Mouse (Mus musculus) adrenal gland, postnatal 14 days (tissue): ENCODE measurements at regions not wholly inside any gene's neighbourhood (a gene's known extent, or its start where the extent isn't known, plus 50 kb on each side); places are given as distances from the start of the nearest gene placed in this dataset.

Source experiments
- DNase-seq: peaks from one replicate; pipeline ENCODE4 v3.0.0; 2021; ENCODE audit warnings: mixed read lengths

- DNase-seq, result no peak
Observed at GRCm38 (mm10) chr12:16139152-16139551, 322.4 kb upstream of the Trib2 start.

GRCm38 (mm10) chr12:16137801-16138200 is 321.1 kb upstream of the Trib2 start:
- no peak for DNase-seq

DNA sequence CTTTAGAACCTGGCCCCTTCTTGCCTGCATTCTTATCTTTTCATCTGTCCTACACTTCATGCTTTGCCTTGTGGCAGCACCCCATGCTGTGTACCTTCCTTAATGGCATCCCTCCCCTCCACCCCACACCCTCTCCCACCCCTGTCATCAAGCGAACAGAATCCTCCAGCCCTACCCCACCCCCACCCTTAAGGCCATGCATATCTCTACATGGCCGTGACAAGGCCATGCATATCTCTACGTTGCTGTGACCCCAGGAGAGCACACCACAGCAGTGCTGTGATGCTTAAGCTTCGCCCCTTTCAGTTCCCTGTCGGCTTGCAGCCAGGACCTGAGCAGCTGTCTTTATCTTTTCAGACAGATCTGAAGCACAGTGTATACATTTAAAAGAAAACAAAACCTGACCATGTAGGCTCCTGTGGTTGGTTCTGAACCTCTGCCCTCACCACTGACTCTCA is 319.5 kb upstream of the Trib2 start:
- no peak for DNase-seq

DNA sequence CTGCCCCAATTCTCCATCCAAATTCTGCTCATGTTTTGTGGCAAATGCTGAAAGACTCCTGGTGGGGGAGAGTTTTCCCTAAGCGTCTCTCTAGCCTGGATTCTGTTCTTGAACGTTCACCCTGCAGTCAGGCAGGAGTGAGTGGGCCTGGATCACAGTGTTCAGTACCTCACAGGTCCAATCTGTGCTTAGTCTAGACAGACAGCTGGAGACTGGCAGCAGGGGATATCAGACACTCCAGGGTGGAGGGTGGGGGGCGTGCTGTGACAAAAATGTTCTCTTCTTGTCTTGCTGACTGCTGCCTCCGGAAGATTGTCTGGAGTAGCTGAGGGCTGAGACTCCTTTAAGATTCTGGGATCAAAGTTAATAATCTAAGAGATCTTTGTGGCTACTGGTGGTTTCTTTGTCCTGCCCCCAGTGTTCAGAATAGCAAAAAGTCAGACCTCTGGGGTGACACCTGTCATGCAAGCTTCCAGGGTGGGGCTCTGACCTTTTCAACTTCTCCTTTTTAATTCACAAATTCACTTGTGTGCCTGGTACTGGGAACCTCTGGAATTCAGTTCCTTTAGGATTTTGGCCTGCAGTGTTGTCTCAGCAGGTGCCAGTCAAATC is 319.0 kb upstream of the Trib2 start:
- no peak for DNase-seq

- DNase-seq, result no peak
Observed at GRCm38 (mm10) chr12:16134446-16134845, 317.7 kb upstream of the Trib2 start.

- DNase-seq, result peak; percentile 10
Observed at GRCm38 (mm10) chr12:16133253-16133652, 316.5 kb upstream of the Trib2 start.

- DNase-seq, result no peak
Observed at GRCm38 (mm10) chr12:16131740-16132077, 315.0 kb upstream of the Trib2 start.

DNA sequence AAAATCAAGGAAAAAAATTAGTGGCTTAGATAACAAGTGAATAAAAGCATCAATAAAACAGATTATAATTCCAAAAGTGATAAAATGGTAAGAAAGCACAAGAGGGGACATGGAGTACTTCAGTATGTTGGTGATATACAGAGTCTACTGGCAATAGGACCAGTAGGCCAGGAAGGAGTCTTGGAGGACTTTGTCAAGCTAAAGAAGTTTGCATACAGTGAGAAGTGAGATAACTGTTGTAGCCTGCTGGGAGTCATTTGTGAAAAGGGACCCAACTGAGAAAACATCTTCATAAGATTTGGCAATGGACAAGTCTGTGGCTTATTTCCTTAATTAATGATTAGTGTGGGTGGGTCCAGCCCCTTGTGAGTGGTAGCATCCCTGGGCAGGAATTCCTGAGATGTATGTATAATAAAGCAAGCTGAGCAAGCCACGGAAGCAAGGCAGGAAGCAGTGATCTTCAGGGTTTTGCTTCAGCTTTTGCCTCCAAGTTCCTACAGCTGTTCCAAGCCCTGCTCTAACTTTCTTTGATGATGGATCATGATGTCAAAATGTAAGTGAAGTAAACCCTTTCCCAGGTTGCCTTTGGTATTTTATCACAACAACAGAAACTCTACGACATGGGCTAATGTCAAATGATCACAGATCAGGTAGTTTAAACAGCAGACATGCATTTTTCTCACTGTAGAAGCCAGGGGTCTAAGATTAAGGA is 314.5 kb upstream of the Trib2 start:
- DNase-seq, result no peak

- no peak for DNase-seq
Observed at GRCm38 (mm10) chr12:16130605-16131004, 313.9 kb upstream of the Trib2 start.

- no peak for DNase-seq
Observed at GRCm38 (mm10) chr12:16129923-16130322, 313.2 kb upstream of the Trib2 start.

DNA sequence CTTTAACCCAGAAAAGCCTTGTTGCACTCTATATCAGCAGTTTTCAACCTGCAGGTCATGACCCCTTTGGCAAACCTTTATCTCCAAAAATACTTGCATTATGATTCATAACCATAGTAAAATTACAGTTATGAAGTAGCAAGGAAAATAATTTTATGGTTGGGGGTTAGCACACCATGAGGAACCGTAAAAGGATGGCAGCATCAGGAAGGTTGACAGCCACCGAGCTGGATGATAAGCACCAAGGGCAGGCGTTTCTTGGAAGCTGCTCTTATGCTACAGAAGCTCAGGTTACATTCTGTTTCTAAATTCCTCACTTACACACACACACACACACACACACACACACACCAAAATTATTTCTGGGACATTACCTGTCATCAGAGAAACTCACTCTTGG is 312.5 kb upstream of the Trib2 start:
- no peak for DNase-seq

DNA sequence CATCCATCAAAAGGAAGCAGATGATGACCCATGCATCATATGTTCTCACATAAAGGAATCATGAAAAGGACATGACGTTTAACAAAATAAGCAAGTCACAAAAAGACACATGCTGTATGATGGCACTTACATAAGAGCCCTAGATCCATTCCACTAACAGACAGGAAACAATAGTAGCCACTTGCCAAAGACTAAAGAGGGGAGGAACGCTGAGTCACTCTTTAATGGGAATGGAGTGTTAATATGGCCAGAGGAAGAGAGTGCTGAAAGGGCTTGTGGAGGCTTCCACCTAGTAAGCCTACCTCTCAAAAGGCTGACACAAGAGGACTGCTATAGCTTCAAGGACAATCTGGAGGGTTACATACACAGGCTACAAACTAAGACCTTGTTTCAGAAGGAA is 308.2 kb upstream of the Trib2 start:
- no peak for DNase-seq

DNA sequence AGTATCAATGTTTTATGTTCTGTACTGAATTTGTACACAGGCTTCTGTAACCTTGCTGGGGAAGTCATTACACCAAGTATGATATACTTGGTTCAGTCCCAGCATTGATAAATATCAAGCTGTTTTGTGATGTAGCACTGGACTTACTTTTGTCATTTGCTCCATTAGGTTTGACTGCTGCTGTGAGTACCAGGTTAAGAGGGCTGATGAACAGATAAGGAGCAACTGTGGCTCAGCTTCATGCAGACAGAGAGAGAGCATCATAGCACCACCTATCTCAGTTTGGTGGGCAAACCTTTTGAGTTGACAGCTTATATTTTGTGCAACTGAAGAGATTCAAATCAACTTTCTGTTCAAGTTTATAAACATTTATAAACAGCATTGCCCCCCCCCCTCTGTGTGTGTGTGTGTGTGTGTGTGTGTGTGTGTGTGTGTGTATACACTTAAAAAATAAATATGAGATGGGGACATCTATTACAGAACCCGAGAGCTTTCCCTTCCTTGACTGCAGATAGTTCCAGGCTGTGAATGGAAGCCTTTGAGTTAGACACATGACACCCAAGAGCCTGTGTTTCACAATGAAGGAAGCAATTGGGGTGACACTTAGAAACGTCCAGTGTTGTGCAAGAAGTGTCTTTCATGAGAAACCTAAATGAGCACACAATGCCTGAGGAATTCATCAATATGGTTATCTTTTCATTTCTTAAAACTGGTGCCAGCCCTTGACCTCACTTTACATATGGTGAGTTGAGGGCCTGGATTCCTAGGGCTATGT is 305.8 kb upstream of the Trib2 start:
- DNase-seq, result no peak

- DNase-seq, result no peak
Observed at GRCm38 (mm10) chr12:16121787-16122186, 305.1 kb upstream of the Trib2 start.

DNA sequence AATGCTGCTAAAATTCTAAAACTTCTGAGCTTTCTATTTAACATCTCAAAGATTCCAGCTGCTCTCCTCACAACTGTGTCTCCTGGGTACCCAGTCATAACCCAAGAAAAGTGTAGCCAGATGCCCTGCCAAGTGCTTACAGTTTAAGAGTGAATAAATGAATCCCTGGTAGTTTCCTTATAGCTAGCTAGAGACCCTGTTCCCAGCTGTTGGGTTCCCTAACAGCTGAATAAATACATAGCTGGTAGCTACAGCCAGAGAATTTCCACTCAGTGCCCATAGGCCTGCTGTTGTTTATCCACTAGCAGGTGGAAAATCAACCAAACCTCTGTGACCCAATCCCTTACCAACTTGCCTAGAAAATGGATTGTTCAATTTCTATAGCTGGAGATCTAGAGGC is 302.0 kb upstream of the Trib2 start:
- DNase-seq, result no peak

DNA sequence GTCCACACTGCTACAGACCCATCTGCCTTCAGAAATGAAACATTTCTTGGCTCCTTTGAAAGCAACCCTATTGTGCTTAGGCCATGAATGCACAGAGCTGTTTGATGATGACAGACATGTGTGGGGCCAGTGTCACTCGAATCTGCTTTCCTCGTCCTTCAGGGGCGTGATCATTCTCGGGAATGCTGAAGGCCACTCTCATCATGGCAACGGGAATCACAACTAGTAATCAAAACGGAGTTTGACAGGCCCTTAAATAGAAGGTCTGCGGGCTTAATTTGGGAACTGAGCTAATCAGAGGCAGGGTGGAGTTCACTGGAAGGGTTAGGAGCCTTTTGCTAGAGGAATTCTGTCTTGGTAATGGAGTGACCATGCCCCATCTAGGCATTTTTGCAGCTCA is 290.2 kb upstream of the Trib2 start:
- no peak for DNase-seq

- no peak for DNase-seq
Observed at GRCm38 (mm10) chr12:16098840-16099239, 282.1 kb upstream of the Trib2 start.

DNA sequence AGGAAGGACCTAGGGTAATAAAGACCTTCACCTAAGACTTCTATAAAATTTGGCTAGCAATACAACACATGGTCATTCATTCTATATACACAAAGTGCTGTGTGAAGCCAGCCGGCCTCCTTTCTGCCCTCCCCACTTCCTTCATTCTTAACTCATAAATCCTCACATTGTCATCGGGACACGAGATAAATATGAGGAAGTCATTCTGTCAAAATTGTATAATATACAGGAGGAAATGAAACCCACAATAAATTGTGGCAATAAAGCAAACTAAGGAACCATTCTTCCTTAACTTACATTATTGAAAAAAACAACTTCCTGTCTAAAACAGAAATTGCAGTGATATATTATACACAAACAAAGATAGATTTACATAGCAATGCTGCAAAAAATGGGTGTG is 275.9 kb upstream of the Trib2 start:
- DNase-seq, result no peak

DNA sequence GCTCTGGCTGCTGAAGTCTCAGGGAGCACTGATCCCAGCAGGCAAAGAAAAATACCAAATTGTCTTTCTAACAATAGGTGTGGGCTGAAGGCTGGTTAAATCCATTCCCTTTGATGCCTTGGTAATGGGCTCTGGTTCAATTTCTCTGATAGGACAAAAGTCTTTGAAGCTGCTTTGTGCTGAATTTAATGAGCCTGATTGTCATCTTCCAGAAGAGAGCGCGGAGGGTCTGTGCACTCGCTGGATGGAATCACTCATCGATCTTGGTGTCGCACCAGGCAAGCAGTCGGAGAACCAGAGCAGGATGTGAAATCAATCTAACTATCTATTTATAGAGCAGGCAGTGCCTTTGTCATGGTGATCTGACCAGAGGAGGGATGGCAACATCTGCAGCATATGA is 274.6 kb upstream of the Trib2 start:
- DNase-seq, result no peak

GRCm38 (mm10) chr12:16083176-16083575 is 266.5 kb upstream of the Trib2 start:
- no peak for DNase-seq

DNA sequence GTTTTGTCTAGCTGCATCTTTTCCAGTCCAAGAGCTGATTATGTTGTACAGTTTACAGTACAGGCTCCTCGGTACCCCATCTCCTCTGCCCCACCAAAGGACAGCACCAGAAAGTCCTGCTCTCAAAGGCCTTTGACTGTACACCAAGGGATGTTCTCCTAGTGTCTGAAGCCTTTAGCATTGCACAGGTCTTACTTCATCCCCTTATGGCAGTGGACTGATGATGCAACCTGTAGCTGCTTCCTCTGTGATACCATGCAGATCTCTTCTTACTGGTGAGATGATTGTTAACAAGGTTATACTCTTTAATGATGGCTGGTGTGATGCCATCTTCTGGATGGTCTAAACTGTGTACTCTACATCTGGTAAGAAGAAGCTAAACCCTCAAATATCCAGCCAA is 260.5 kb upstream of the Trib2 start:
- DNase-seq, result no peak

GRCm38 (mm10) chr12:16075962-16076361 is 259.2 kb upstream of the Trib2 start:
- DNase-seq, result no peak

DNA sequence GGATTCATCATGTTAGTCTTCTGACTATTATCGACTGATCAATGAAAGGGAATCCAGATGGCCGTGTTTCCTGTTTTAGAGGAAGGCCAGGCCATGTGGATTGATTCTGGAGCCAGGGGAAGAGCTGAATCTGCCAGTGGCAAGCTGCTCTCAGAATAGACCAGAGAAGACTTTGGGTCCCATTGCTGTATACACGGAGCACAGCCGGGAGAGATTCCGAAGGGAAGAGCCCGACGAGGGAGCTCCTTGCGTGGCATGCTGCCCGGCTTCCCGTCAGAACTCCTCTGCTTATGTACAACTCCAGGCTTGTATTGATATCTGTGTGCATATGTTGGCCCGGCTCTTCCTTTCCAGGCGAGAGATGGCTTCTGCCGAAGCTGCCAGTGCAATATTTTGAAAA is 252.2 kb upstream of the Trib2 start:
- no peak for DNase-seq

DNA sequence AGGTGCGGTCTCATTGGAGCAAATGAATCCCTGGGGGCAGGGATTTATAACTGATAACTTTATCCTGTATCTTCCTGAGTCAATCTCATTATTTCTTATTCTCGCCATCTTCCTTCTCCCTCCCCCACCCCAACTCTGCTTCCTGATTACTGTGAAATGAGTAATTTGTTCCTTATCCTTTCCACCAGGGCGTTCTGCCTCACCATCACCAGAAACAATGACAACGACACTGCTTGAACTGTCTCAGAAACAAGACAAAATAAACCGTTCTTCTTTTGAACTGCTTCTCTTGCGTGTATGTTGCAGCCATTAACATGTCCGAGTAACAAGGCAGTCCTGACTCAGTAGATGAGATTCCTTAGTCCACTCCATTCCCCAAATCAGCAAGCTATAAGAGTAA is 246.0 kb upstream of the Trib2 start:
- DNase-seq, result no peak
